In genomic region chr16:58432384-58432783, GRCm38 (mm10) we compare ENCODE assay signal across 29 mouse cellular contexts.
"Had no signal": no experiment of that assay in that cellular context is flagged by ENCODE, and none has a peak within 500 bp of the region (broad histone marks: within the 10 kb centered on the region; RNA-seq: fewer than 3 reads in every experiment).

No protein-coding gene starts in this region.

- H3K27me3 ChIP-seq: limb, embryonic 12.5 days; limb, embryonic 13.5 days; limb, embryonic 15.5 days; liver, embryonic 12.5 days; liver, embryonic 13.5 days; liver, embryonic 15.5 days; lung, embryonic 15.5 days; megakaryocyte, embryonic 14.5 days; midbrain, embryonic 12.5 days; midbrain, embryonic 13.5 days; midbrain, embryonic 15.5 days; neural tube, embryonic 12.5 days had no signal

- ATAC-seq: liver, embryonic 12.5 days; liver, postnatal 0 days; lung, postnatal 0 days; midbrain, embryonic 13.5 days; midbrain, embryonic 15.5 days; midbrain, embryonic 16.5 days had no signal

- H3K4me3 ChIP-seq: limb, embryonic 10.5 days; limb, embryonic 12.5 days; limb, embryonic 13.5 days; limb, embryonic 15.5 days; liver, embryonic 12.5 days; liver, embryonic 13.5 days; liver, embryonic 15.5 days; lung, embryonic 15.5 days; megakaryocyte, embryonic 14.5 days; midbrain, embryonic 10.5 days; midbrain, embryonic 12.5 days; midbrain, embryonic 13.5 days; midbrain, embryonic 15.5 days; neural tube, embryonic 12.5 days had no signal

- H3K36me3 ChIP-seq: liver, embryonic 15.5 days; midbrain, embryonic 15.5 days had no signal

- H3K4me2 ChIP-seq: limb, embryonic 12.5 days; limb, embryonic 13.5 days; limb, embryonic 15.5 days; liver, embryonic 11.5 days; liver, embryonic 12.5 days; liver, embryonic 13.5 days; liver, embryonic 15.5 days; lung, embryonic 14.5 days; lung, embryonic 15.5 days; midbrain, embryonic 11.5 days; midbrain, embryonic 12.5 days; midbrain, embryonic 13.5 days; midbrain, embryonic 15.5 days; neural tube, embryonic 12.5 days had no signal

- DNase-seq: left cerebral cortex, postnatal 4 days; liver; liver, embryonic 13.5 days; liver, postnatal 0 days; lung, adult 18-20 months; lung, adult 2 months; lung, embryonic 14.5 days; lung, postnatal 10 days; lung, postnatal 14 days; lung, postnatal 36 days; lung, postnatal 4 days; midbrain, embryonic 14.5 days had no signal
